8 mouse cellular contexts compared by ENCODE assay signal in genomic region chr8:47675786-47676185, GRCm38 (mm10). TPM values are rescaled to one million over a fixed set of nuclear protein-coding genes. Genes with fewer than 3 reads are reported as not detected.
A peak's percentile ranks its signal among the peaks of the same experiment; 100 is the strongest.
DNase-seq lines count a peak whose midpoint lies in the region; TF ChIP-seq lines count a peak whose summit lies in the region.

No protein-coding gene starts in this region.

- TF ChIP-seq CTCF in liver, adult 2 months (IDR thresholded peaks at IDR 0.05; ENCODE audit: low read depth, low read length) = no peak
- no peak for TF ChIP-seq CTCF in olfactory bulb, adult 2 months (IDR thresholded peaks at IDR 0.05; ENCODE audit: insufficient read depth, low read depth, low read length)

- no peaks in the 10 kb centered on the region for H3K27me3 ChIP-seq in heart, embryonic 10.5 days (ENCODE audit: insufficient read depth, poor library complexity, severe bottlenecking)
- H3K27me3 ChIP-seq in forebrain, embryonic 10.5 days (ENCODE audit: poor library complexity, severe bottlenecking) = no peaks in the 10 kb centered on the region
- H3K27me3 ChIP-seq in liver, adult 2 months (ENCODE audit: control insufficient read depth, insufficient read depth, low read length) = no peaks in the 10 kb centered on the region

- DNase-seq in heart, embryonic 10.5 days (ENCODE audit: low spot score) = peak; percentile 84
- DNase-seq in heart, postnatal 4 days = no peak
- peak; percentile 73 for DNase-seq in thymus, postnatal 0 days (ENCODE audit: low spot score)
- DNase-seq in thymus, postnatal 4 days = no peak
- DNase-seq in forebrain, embryonic 10.5 days (ENCODE audit: extremely low spot score, low spot score) = peak; percentile 72
- DNase-seq in liver, adult 2 months (ENCODE audit: extremely low read depth, low read depth, low spot score) = peak; percentile 33
- no peak for DNase-seq in cerebellum, adult 9-10 months

- H3K9ac ChIP-seq in liver, adult 2 months (ENCODE audit: low read depth, low read length) = peak overlapping the region; percentile 93

- H3K4me3 ChIP-seq in heart, embryonic 10.5 days = peak overlapping the region; percentile 97
- peak overlapping the region; percentile 96 for H3K4me3 ChIP-seq in forebrain, embryonic 10.5 days
- H3K4me3 ChIP-seq in liver, adult 2 months (ENCODE audit: insufficient read depth, low read depth, low read length) = peak overlapping the region; percentile 83
- H3K4me3 ChIP-seq in olfactory bulb, adult 2 months (ENCODE audit: insufficient read depth, low read depth, low read length) = peak overlapping the region; percentile 87

- peaks cover 3% of the 10 kb centered on the region for H3K36me3 ChIP-seq in heart, embryonic 10.5 days
- peaks cover 16% of the 10 kb centered on the region for H3K36me3 ChIP-seq in forebrain, embryonic 10.5 days (replicated peaks)
- H3K36me3 ChIP-seq in liver, adult 2 months (ENCODE audit: control insufficient read depth, insufficient read depth, low read length) = no peaks in the 10 kb centered on the region

- peaks cover 9% of the 10 kb centered on the region; the same call in 1 of the 2 replicates for H3K79me2 ChIP-seq in liver, adult 2 months (ENCODE audit: control insufficient read depth, insufficient read depth, low read length)

- no peak for TF ChIP-seq POLR2A in liver, adult 2 months (IDR thresholded peaks at IDR 0.05; ENCODE audit: extremely low read depth, insufficient read depth, low read length)
- TF ChIP-seq POLR2A in olfactory bulb, adult 2 months (IDR thresholded peaks at IDR 0.05; ENCODE audit: insufficient read depth, low read depth, low read length) = no peak

- H3K4me1 ChIP-seq in heart, embryonic 10.5 days = peaks cover 5% of the 10 kb centered on the region; the same call in 1 of the 2 replicates
- H3K4me1 ChIP-seq in forebrain, embryonic 10.5 days = peaks cover 24% of the 10 kb centered on the region
- H3K4me1 ChIP-seq in liver, adult 2 months (ENCODE audit: control insufficient read depth, insufficient read depth, low read length) = peaks cover 5% of the 10 kb centered on the region; the same call in 1 of the 2 replicates
- no peaks in the 10 kb centered on the region for H3K4me1 ChIP-seq in olfactory bulb, adult 2 months (ENCODE audit: control insufficient read depth, insufficient read depth, low read length)

- no peaks in the 10 kb centered on the region for H3K9me3 ChIP-seq in heart, embryonic 10.5 days
- H3K9me3 ChIP-seq in forebrain, embryonic 10.5 days = peaks cover 4% of the 10 kb centered on the region; the same call in 1 of the 2 replicates

- WGBS in heart, embryonic 10.5 days = under 1% methylated on average over 20 of the region's 20 CpGs
- WGBS in forebrain, embryonic 10.5 days = under 1% methylated on average over 20 of the region's 20 CpGs
- WGBS in liver, adult 2 months = 1% methylated on average over 20 of the region's 20 CpGs
- under 1% methylated on average over 20 of the region's 20 CpGs for WGBS in olfactory bulb, adult 2 months

- H3K27ac ChIP-seq in heart, embryonic 10.5 days = peak overlapping the region; percentile 99
- peak overlapping the region; percentile 98 for H3K27ac ChIP-seq in forebrain, embryonic 10.5 days
- H3K27ac ChIP-seq in liver, adult 2 months (replicated peaks; ENCODE audit: insufficient read depth, low read depth, low read length) = peak overlapping the region; percentile 95
- peak overlapping the region; percentile 89 for H3K27ac ChIP-seq in olfactory bulb, adult 2 months (ENCODE audit: insufficient read depth, low read depth, low read length)

RNA-seq across cellular contexts. Expression of gene Ing2, which starts 0.4 kb away (rescaled TPM):
- 8.0 and 13.7 TPM in 2 replicates for polyA plus RNA-seq in heart, embryonic 10.5 days (2016; fragmentation: Nextera tagmentation; extraction: Ambion mirVana)
- 10 to 100 TPM; 10.4 to 14.0 TPM for total RNA-seq in heart, postnatal 4 days (2021)
- polyA plus RNA-seq in thymus, postnatal 0 days (2015; fragmentation: Nextera tagmentation; extraction: Ambion mirVana) = 16.9 and 21.5 TPM in 2 replicates
- 10.9 and 13.5 TPM in 2 replicates for polyA plus RNA-seq in forebrain, embryonic 10.5 days (2016; fragmentation: Nextera tagmentation; extraction: Ambion mirVana)
- total RNA-seq in liver, adult 2 months (2014; rRNA removed) = 6.1 and 11.4 TPM in 2 replicates
- 1.6 and 2.6 TPM in 2 replicates for polyA plus RNA-seq in liver, adult 2 months (2012; rRNA removed)
- not detected in 2 replicates for polyA plus RNA-seq in olfactory bulb, adult 2 months (2012; ENCODE audit: insufficient read depth, insufficient read length, low replicate concordance, missing spikeins)

RNA-seq across cellular contexts. Expression of gene Cdkn2aip, which starts 37.9 kb away (rescaled TPM):
- 17.3 and 18.4 TPM in 2 replicates for polyA plus RNA-seq in heart, embryonic 10.5 days (2016; fragmentation: Nextera tagmentation; extraction: Ambion mirVana)
- 10 to 100 TPM in 1 of 2 experiments, 1 to 10 TPM in 1; 9.4 to 12.0 TPM for total RNA-seq in heart, postnatal 4 days (2021)
- 36.1 and 36.5 TPM in 2 replicates for polyA plus RNA-seq in thymus, postnatal 0 days (2015; fragmentation: Nextera tagmentation; extraction: Ambion mirVana)
- 34.8 and 37.3 TPM in 2 replicates for polyA plus RNA-seq in forebrain, embryonic 10.5 days (2016; fragmentation: Nextera tagmentation; extraction: Ambion mirVana)
- 12.1 and 15.0 TPM in 2 replicates for total RNA-seq in liver, adult 2 months (2014; rRNA removed)
- polyA plus RNA-seq in liver, adult 2 months (2012; rRNA removed) = 7.3 and 8.3 TPM in 2 replicates
- not detected in 2 replicates for polyA plus RNA-seq in olfactory bulb, adult 2 months (2012; ENCODE audit: insufficient read depth, insufficient read length, low replicate concordance, missing spikeins)

Comparison
In these comparisons a context has a peak if more than half of its experiments do, and no peak if none do; other contexts are left out.
1. DNase-seq: peak in heart, embryonic 10.5 days (single experiment), thymus, postnatal 0 days (single experiment), forebrain, embryonic 10.5 days (single experiment) and liver, adult 2 months (single experiment); none in heart, postnatal 4 days (single experiment), thymus, postnatal 4 days (single experiment) and cerebellum, adult 9-10 months (single experiment).
2. Peak in every context shown above with its lines, with median percentiles within 50 percentile points of each other: H3K27ac ChIP-seq and H3K4me3 ChIP-seq.